Mouse (Mus musculus) MEL (cell line): Measurements from ENCODE around the gene G3bp2. TPM values are rescaled to one million over a fixed set of nuclear protein-coding genes. Genes with fewer than 3 reads are reported as not detected.

Experiments used
- DNase-seq: peaks from one replicate; pipeline ENCODE4 v3.0.0; 2011; ENCODE audit warnings: low read depth, low spot score
- H3K27ac ChIP-seq: 2 replicates; pipeline ENCODE4 v1.5.1; 2012; ENCODE audit warnings: low read depth, mild to moderate bottlenecking, control low read depth, low read length, moderate library complexity; ENCODE audit not compliant: control insufficient read depth
- H3K27me3 ChIP-seq, 2 experiments: fragments of 150-350 bp in 1 of 2; sonication (generic) in 1 of 2; 2 replicates each; pipeline ENCODE4 v1.6.1; 2012; ENCODE audit warnings: low read length in 2 of 2, mild to moderate bottlenecking in 2 of 2, improper control_type of control experiment in 1 of 2, moderate library complexity in 1 of 2; ENCODE audit not compliant: insufficient read depth in 2 of 2, control insufficient read depth in 1 of 2
- H3K36me3 ChIP-seq, 2 experiments: 2 replicates each; pipeline ENCODE4 v1.6.1; 2012 to 2014; ENCODE audit warnings: low read length in 2 of 2, improper control_type of control experiment in 1 of 2, inconsistent platforms in 1 of 2, mild to moderate bottlenecking in 1 of 2; ENCODE audit not compliant: insufficient read depth in 2 of 2, control insufficient read depth in 1 of 2
- H3K4me1 ChIP-seq, 2 experiments: fragments of 150-350 bp in 1 of 2; sonication (generic) in 1 of 2; 2 replicates each; pipeline ENCODE4 v1.6.1; 2012; ENCODE audit warnings: low read length in 2 of 2, improper control_type of control experiment in 1 of 2, mild to moderate bottlenecking in 1 of 2; ENCODE audit not compliant: insufficient read depth in 2 of 2, control insufficient read depth in 1 of 2
- H3K4me3 ChIP-seq, 2 experiments: fragments of 150-350 bp in 1 of 2; sonication (generic) in 1 of 2; 2 replicates each; pipeline ENCODE4 v1.5.1; 2012; ENCODE audit warnings: low read depth in 2 of 2, low read length in 2 of 2, mild to moderate bottlenecking in 2 of 2, moderate library complexity in 2 of 2, control low read depth in 1 of 2, improper control_type of control experiment in 1 of 2; ENCODE audit not compliant: control insufficient read depth in 1 of 2, insufficient read depth in 1 of 2
- H3K79me2 ChIP-seq: 2 replicates; pipeline ENCODE4 v1.6.1; 2012; ENCODE audit warnings: mild to moderate bottlenecking, low read length, moderate library complexity; ENCODE audit not compliant: control insufficient read depth, poor library complexity, insufficient read depth
- H3K9ac ChIP-seq: 2 replicates; pipeline ENCODE4 v1.6.1; 2012; ENCODE audit warnings: low read depth, mild to moderate bottlenecking, control low read depth, low read length, moderate library complexity; ENCODE audit not compliant: control insufficient read depth, poor library complexity, severe bottlenecking
- H3K9me3 ChIP-seq: fragments of 150-350 bp; sonication (generic); replicated peaks from 2 replicates; pipeline ENCODE4 v1.6.1; 2012; ENCODE audit warnings: mild to moderate bottlenecking, low read length, improper control_type of control experiment, moderate library complexity; ENCODE audit not compliant: insufficient read depth
- CHD1 ChIP-seq: IDR thresholded peaks from 2 replicates; pipeline ENCODE4 v1.6.1; 2012; ENCODE audit warnings: low read depth, mild to moderate bottlenecking, inconsistent platforms, low read length, improper control_type of control experiment
- E2F4 ChIP-seq: IDR thresholded peaks from 2 replicates; pipeline ENCODE4 v1.6.1; 2011; ENCODE audit warnings: low read depth, low read length, improper control_type of control experiment, borderline replicate concordance
- ETS1 ChIP-seq: IDR thresholded peaks from 2 replicates; pipeline ENCODE4 v1.6.1; 2012; ENCODE audit warnings: low read depth, mild to moderate bottlenecking, inconsistent platforms, low read length, improper control_type of control experiment, moderate library complexity
- GATA1 ChIP-seq: IDR thresholded peaks from 2 replicates; pipeline ENCODE4 v1.6.1; 2011; ENCODE audit warnings: low read depth, low read length, improper control_type of control experiment
- HCFC1 ChIP-seq: IDR thresholded peaks from 2 replicates; pipeline ENCODE4 v1.6.1; 2012; ENCODE audit warnings: low read depth, mild to moderate bottlenecking, inconsistent platforms, low read length, improper control_type of control experiment, moderate library complexity
- JUND ChIP-seq: IDR thresholded peaks from 2 replicates; pipeline ENCODE4 v1.6.1; 2011; ENCODE audit warnings: low read depth, mild to moderate bottlenecking, improper control_type of control experiment, low read length
- MAZ ChIP-seq: IDR thresholded peaks from 2 replicates; pipeline ENCODE4 v1.6.1; 2012; ENCODE audit warnings: low read depth, mild to moderate bottlenecking, inconsistent platforms, low read length, improper control_type of control experiment
- MXI1 ChIP-seq: IDR thresholded peaks from 2 replicates; pipeline ENCODE4 v1.6.1; 2011; ENCODE audit warnings: mild to moderate bottlenecking, low read depth, low read length, improper control_type of control experiment
- MYB ChIP-seq: IDR thresholded peaks from 2 replicates; pipeline ENCODE4 v1.6.1; 2011; ENCODE audit warnings: mild to moderate bottlenecking, low read depth, low read length, improper control_type of control experiment
- POLR2AphosphoS2 ChIP-seq: IDR thresholded peaks from 2 replicates; pipeline ENCODE4 v1.6.1; 2011; ENCODE audit warnings: low read length, improper control_type of control experiment
- POLR2AphosphoS5 ChIP-seq: IDR thresholded peaks from 2 replicates; pipeline ENCODE4 v1.6.1; 2012; ENCODE audit warnings: low read depth, borderline replicate concordance, mild to moderate bottlenecking, inconsistent platforms, low read length, moderate library complexity, mixed read lengths
- RCOR1 ChIP-seq: IDR thresholded peaks from 2 replicates; pipeline ENCODE4 v1.6.1; 2012; ENCODE audit warnings: low read depth, mild to moderate bottlenecking, inconsistent platforms, low read length, improper control_type of control experiment
- SIN3A ChIP-seq: IDR thresholded peaks from 2 replicates; pipeline ENCODE4 v1.6.1; 2012; ENCODE audit warnings: low read length, improper control_type of control experiment, inconsistent platforms
- TAL1 ChIP-seq: IDR thresholded peaks from 2 replicates; pipeline ENCODE4 v1.6.1; 2012; ENCODE audit warnings: mild to moderate bottlenecking, inconsistent platforms, low read length, moderate library complexity, mixed read lengths
- TBP ChIP-seq: IDR thresholded peaks from 2 replicates; pipeline ENCODE4 v1.8.0; 2011; ENCODE audit warnings: low read depth, low read length, improper control_type of control experiment
- TCF12 ChIP-seq: IDR thresholded peaks from 2 replicates; pipeline ENCODE4 v1.6.1; 2014; ENCODE audit warnings: low read depth, mild to moderate bottlenecking, inconsistent platforms, low read length, improper control_type of control experiment, moderate library complexity
- ZC3H11A ChIP-seq: IDR thresholded peaks from 2 replicates; pipeline ENCODE4 v1.6.1; 2012; ENCODE audit warnings: low read depth, mild to moderate bottlenecking, inconsistent platforms, low read length, improper control_type of control experiment
- ZKSCAN1 ChIP-seq: IDR thresholded peaks from 2 replicates; pipeline ENCODE4 v1.6.1; 2012; ENCODE audit warnings: low read depth, mild to moderate bottlenecking, inconsistent platforms, low read length, improper control_type of control experiment, moderate library complexity
- ZNF384 ChIP-seq: IDR thresholded peaks from 2 replicates; pipeline ENCODE4 v1.6.1; 2012; ENCODE audit warnings: low read depth, mild to moderate bottlenecking, inconsistent platforms, low read length, improper control_type of control experiment
- polyA plus RNA-seq, 2 experiments: library from polyadenylated mRNA; stranded (reverse) in 1 of 2; unstranded in 1 of 2; fragments of >175 nt in 1 of 2; fragments of >200 nt in 1 of 2; gene quantifications; 2 replicates each; pipeline versions ENCODE4 v1.2.1 to v1.2.4; 2012; ENCODE audit warnings: low replicate concordance in 2 of 2, low read depth in 1 of 2; ENCODE audit not compliant: insufficient read length in 2 of 2, insufficient read depth in 1 of 2, missing spikeins in 1 of 2
- total RNA-seq: library from RNA; depleted of rRNA; stranded (reverse); fragments of 300-350 nt; gene quantifications from 2 replicates; pipeline ENCODE4 v1.2.3, GENCODE M21; 2012

The G3bp2 gene
- total and polyA plus RNA-seq, 3 experiments: 42.8 to 177 (median 65.5) TPM

- Histone ChIP-seq H3K36me3 (peaks cover 0 to 8% of the 10 kb centered on the region in 2 experiments; a peak in 2 of 4 replicates), H3K9ac (no peak overlapping the region), H3K4me3 (no peak overlapping the region), H3K27me3 (no peaks in the 10 kb centered on the region), H3K79me2 (no peaks in the 10 kb centered on the region), H3K27ac (no peak overlapping the region), H3K4me1 (peaks cover 2 to 9% of the 10 kb centered on the region in 2 experiments; a peak in 3 of 4 replicates), H3K9me3 (no peaks in the 10 kb centered on the region)
- TF ChIP-seq HCFC1: no peak
- TF ChIP-seq CHD1: no peak
- TF ChIP-seq TAL1: no peak
- TF ChIP-seq MYB: no peak
- TF ChIP-seq TCF12: no peak
- TF ChIP-seq ZC3H11A: no peak
- no peak for TF ChIP-seq TBP
- TF ChIP-seq E2F4: no peak
- DNase-seq: no peak
Measured at GRCm38 (mm10) chr5:92112175-92112574, 28.7 kb upstream of the G3bp2 start.

- no peaks in the 10 kb centered on the region for H3K9me3 ChIP-seq
- H3K9ac ChIP-seq: no peak overlapping the region
- H3K27me3 ChIP-seq: no peaks in the 10 kb centered on the region
- H3K27ac ChIP-seq: no peak overlapping the region
- H3K4me1 ChIP-seq: peaks cover 2 to 14% of the 10 kb centered on the region in 2 experiments; a peak in 3 of 4 replicates
- H3K4me3 ChIP-seq: no peak overlapping the region
- no peak for DNase-seq
- TF ChIP-seq HCFC1 (no peak), TAL1 (no peak), MAZ (no peak), RCOR1 (no peak)
- no peaks in the 10 kb centered on the region for H3K79me2 ChIP-seq
- peaks cover 0 to 14% of the 10 kb centered on the region in 2 experiments; a peak in 2 of 4 replicates for H3K36me3 ChIP-seq
Measured at GRCm38 (mm10) chr5:92110818-92111355, 27.4 kb upstream of the G3bp2 start.

GRCm38 (mm10) chr5:92107282-92107681 is 23.8 kb upstream of the G3bp2 start:
- Histone ChIP-seq H3K27ac (no peak overlapping the region), H3K79me2 (no peaks in the 10 kb centered on the region), H3K9ac (no peak overlapping the region), H3K36me3 (peaks cover 0 to 6% of the 10 kb centered on the region in 2 experiments; a peak in 2 of 4 replicates), H3K27me3 (no peaks in the 10 kb centered on the region), H3K9me3 (no peaks in the 10 kb centered on the region), H3K4me3 (no peak overlapping the region), H3K4me1 (peaks cover 0 to 5% of the 10 kb centered on the region in 2 experiments; a peak in 1 of 4 replicates)
- TF ChIP-seq CHD1: no peak
- no peak for TF ChIP-seq SIN3A
- TF ChIP-seq GATA1: no peak
- TF ChIP-seq JUND: no peak
- no peak for TF ChIP-seq ZC3H11A
- no peak for TF ChIP-seq ZKSCAN1
- no peak for TF ChIP-seq ZNF384
- TF ChIP-seq POLR2AphosphoS5: no peak
- no peak for TF ChIP-seq MXI1
- TF ChIP-seq HCFC1: no peak
- TF ChIP-seq POLR2AphosphoS2: no peak
- TF ChIP-seq ETS1: no peak
- no peak for TF ChIP-seq MAZ
- no peak for DNase-seq
